Mouse (Mus musculus) frontal cortex, postnatal 14 days (tissue): ENCODE results near the gene Ttl.
A peak's percentile ranks its signal among the peaks of the same experiment; 100 is the strongest.

ENCODE experiments used
- DNase-seq, 2 experiments: peaks; one replicate each; pipeline ENCODE4 v3.0.0; 2022; ENCODE audit warnings: low spot score in 2 of 2

Gene Ttl

DNA sequence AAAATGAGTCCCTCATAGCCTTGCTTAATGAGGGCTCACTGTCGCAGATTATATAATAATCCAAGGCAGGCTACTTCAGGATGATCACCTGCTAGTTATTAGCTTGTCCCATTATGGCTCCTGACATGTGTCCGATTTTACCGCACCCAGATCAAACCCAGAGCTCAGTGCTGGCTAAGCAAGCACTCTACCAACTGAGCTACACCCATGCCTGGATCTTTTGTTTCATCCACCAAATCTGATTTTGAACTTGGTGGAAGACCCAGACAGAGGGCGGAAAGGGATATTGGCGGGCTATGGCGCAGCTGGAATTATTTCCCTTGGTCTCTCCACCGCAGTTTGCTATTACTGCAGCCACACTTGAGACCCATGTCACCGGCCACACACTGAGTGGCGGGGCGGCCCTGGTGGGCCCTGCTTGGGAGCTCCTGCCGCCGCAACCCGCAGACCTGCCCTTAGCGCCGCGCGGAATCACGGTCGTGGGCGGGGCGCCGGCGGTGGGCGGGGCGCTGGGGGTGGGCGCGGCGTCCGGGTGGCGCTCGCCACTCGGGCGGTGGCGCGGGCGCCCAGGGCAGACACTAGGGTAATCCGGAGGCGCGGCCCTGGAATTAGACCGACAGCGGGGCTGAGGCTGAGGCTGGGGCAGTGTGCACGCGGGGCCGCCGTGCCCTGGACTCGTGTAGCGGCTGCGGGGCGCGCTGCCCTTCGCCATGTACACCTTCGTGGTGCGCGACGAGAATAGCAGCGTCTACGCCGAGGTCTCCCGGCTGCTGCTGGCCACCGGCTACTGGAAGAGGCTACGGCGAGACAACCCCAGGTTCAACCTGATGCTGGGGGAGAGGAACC is at the start of gene Ttl:
TSS of gene Ttl (plus strand) at position 506 of the 846 bp plus-strand sequence.
- DNase-seq = peak; percentile 27 to 62

DNA sequence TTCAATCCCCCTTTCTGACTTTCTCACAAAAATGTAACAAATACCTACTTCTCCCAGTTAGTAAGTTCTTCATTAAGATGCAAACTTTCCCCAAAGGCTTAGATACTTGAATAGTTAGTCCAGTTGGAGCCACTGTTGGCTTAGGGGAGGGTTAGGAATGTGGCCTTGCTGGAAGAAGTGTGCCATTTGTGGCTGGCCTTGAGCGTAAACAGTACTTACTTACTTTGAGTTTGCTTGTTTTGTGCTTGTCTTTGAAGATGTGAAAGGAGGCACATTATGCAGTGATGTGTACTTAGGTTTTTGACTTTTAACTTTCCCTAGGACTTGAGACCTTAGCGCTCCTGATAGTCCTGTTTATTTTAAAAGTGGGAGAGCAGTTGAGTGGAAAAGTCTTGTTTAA is 45.6 kb upstream of the Ttl start:
- DNase-seq = no peak

DNA sequence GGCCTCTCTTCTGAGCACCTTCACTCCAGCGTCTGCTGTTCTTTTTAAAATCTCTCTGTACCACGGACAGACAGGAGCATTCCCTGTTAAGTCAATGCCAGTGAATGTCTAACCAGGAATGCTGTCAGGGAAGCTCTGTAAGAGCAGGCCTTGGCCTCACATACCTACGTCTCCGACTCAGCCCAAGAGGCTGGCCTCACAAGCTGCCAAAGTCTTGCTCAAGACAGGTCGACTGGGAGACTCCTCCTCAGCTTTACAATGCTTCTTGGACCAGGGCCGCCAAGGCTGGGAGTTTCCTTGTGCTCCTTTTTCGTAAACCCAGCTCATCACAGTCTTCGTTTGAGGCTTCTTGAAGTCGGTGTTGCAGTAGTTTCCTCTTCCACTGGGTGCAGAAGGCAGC is 40.9 kb upstream of the Ttl start:
- no peak for DNase-seq

DNA sequence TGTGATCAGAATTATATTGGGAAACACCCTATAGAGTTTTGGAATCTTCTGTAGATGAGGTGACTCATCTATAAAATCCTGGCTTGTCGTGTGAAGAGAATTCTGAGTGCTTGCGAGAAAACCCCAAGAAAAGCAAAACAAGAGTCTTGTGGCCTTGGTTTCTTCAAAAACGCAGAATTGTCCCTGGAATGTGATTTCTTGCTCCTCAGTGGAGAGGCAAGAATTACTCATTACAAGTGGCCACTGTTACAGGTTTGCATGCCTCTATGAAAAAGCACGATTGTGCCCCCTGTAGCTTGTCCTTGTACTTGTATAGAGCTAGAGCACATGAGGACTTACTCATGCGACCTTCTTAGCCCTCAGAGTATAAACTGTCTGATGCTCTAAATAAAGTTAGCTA is 30.4 kb upstream of the Ttl start:
- no peak for DNase-seq

DNA sequence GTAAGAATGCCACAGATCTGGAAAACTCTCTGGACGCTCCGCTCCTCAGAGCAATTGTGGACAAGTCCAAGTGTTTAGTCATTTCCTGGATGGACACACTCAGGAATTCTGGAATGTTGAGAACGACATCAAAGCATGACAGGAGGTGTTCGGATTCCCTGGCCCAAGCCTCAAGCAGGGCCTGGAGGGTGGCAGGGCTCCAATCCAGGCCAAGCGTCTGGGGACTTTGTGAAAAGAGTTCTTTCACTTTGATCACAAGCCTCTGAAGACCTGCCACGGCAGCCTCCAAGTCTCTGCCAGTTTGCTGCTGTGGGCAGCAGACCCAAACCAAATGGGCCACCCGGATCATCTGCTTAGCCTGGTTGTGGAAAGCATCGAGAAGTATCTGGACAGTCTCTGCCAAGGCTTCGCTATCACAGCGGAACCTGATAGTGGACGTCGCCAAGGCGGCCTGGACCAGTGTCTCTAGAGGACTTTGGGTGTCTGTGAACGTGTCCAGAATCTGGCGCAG is 27.3 kb upstream of the Ttl start:
- no peak for DNase-seq

DNA sequence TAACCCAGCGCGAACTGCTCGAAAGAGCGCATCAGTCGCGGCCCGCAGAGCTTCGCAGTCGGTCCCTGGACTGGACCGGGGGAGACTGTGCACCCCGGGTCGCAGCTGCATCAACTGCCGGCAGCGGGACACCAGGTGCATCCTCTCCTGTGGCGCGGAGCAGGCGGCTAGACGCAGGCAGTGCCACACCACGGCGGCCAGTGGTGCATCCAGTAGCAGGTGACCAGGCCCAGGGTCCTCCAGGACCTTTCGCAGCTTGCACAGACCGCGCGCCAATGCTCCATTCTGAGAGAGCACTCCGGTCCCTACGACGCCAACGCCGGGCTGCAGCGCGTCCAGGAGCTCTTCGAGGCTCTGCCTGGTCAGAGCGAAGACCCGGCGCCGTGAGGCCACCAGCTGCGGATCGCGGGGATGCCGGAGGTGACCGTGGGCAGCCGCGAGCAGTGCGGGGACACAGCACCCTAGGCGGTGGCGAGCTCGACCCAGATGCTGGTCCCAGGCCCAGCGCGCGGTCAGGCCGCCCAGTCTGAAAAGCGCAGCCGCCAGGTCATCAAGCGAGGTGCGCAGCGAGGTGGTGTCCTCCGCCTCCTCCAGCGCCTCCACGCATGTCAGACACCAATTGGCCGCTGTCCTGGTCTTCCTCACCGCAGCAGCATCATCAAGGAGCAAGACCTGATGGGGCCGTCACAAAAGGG is 26.7 kb upstream of the Ttl start:
- DNase-seq = no peak

DNA sequence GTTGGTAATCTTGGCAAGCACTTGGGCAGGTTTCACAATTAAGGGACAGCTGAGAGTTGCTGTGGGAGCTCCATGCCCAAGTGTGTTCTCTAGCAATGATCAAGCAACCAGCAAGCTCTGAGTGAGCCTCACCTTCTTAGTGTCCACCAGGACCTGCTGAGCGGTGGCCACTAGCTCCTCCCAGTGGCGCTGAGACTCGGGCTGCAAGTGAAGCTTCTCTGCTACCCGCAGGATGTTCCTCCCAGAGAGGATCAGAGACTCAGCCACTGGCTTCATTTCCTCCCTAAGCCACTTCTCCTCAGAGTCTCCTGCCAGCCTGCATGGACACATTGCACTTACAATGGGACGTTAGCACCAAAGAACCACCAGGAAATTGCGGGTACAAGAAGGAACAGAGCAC is 25.2 kb upstream of the Ttl start:
- DNase-seq = no peak

DNA sequence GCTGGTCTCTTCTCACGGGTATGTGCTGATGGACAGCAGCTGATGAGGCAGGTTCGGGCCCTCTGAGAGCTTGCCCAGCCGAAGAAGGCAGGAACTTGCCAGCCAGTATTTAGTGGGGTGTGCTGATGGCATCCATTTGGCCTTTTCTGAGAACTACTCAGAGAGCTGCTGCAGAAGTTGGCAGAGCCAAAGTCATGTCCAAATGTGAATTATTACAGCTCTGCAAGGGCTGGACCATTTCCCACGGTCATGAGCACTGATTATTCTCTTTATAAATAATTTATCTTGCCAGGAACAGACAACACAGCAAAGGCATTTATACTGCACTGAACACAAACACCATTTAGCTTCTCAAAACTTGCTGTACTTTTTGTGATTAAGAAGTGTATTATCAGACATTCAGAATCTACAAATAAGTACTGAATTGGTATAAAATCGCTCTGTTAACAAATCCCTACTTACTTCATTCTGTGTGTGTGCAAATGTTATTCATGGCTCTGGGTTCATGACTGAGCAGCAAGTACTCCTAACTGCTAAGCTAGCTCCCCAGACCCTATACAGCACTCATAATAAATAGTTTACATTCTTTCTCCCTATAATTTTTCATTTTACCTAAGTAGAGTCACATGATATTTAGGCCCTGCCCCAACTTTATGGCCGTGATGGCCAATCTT is 19.4 kb upstream of the Ttl start:
- no peak for DNase-seq

DNA sequence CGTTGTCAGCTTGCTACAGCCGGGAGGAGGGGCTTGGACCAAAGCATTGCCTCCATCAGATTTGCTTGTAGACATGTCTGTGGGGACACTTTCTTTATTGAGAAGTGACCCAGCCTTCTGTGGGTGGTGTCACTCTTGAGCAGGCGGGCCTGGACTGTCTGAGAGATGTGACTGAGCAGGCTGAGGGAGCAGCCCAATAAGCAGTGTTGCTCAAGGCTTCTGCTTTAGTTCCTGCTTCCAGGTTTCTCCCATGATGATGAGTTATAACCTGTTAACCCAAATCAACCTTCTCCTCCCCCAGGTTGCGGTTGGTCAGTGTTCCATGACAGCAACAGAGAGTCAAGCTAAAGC is 18.9 kb upstream of the Ttl start:
- DNase-seq = no peak

DNA sequence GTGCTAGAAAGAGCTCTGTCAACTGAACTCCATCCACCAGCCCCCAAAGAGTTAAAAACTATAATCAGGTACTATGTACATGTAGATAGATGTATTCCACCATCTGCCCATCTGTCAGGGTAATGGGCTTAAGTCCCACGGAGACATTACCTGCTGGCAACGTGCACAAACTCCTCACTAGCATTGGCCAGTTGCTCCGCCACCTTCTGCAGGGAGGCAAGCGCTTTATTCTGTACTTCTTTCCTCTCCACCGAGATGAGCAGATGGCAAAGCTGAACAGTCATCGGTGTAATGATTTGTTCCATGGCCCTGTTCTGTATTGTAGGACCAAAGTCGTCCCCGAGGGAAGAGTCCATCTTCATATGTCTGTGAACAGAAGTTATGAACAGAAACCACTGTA is 17.9 kb upstream of the Ttl start, which contains the start of gene Vinac1:
TSS of gene Vinac1 (minus strand) at position 362 of the 400 bp plus-strand sequence.
- DNase-seq = no peak

DNA sequence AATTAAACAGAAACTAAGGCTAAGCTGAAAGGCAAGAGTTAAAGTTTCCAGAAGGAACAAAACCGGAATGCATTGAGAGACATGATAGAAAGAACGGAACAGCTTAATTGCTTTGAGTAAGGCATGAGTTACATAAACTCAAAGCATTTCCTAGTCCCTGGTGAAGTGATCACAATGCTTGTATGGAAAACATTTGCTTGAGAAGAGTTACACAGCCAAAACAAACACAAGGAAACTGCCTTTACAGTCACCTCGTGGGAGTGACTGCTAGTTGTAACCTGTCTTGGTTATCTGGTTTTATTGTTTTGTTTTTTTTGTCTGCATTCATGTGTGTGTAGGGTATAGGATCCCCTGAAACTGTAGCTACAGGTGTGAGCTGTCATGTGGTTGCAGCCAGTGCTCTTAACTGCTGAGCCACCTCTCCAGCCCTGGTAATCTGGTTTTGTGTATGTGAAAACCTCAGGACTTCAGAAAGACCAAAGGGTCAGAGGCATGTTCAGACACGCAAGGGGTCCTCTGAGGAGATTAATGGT is 13.2 kb upstream of the Ttl start:
- DNase-seq = no peak

DNA sequence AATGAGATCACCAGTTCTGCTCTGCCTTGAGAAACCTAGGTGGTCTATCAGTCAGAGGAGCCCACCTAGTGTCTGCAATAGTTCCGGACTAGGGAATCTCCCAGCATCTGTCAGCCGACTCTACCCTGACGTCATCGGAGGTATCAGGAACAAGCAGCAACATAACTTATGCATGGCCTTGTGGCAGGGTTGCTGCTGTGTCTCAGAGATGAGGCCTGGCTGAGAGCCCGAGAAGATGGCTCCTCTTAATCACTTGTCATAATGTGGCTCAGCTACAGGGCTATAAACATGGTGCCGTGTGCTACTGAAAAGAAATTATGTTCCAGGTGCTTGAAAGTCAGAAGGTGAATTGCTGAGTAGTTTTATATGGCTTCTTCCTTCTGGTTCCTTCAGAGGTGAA is 10.0 kb upstream of the Ttl start:
- DNase-seq = no peak

DNA sequence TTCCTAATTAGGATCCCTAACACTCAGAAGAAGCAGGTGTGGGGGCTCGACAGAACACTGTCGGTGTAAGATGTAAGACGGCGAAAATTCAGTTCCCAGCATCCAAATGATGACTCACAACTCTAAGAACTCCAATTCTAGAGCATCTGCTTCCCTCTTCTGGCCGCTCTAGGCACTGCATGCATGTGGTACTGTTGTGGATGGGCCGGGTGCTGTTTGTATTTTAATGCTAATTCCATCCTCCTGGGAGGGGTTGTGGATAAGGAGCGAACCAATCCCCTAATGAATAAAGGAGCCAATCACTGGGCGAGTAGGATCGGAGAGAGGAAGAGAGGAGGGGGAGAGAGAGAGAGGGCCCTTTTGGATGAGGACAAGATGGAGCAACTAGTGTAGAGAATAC is 9.1 kb upstream of the Ttl start:
- DNase-seq = no peak

DNA sequence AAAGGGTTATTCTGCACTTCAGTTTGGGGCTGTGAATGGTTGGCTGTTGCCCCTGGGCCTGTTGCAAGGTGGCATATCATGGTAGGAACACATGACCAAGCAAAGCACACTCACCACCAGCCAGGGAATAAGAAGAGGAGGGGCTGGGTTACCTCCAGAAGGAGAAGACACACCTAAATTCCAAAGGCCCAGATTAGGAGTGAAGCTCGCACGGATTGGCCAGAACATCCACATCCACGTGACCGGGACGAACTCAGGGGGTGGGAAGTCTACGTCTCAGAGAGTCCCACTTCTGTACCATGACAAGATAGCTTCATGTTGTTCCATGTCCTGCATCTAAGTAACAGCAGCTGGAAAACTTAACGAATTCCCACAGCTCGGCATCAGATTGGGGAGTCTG is 8.5 kb upstream of the Ttl start:
- no peak for DNase-seq

DNA sequence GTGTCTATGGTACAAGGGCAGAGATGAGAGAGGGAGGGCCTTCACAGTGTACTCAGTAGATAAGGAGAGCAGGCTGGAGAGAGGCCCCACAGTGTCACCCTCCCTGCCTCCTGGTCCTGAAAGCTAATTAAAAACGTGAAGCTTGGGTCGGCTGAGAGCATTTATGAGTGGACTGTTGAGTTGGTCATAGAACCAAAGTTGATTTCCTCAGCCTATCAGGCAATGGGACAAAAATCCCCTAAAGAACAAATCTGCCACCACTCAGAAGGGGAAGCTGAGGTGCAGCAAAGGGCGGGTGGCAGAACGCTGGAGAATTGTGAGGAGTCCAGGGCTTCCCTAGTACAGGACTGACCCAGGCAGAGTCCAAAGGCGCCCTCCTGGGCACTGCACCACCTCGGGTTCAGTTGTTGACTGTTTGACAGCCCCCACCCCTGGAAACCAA is 7.8 kb upstream of the Ttl start:
- no peak for DNase-seq

DNA sequence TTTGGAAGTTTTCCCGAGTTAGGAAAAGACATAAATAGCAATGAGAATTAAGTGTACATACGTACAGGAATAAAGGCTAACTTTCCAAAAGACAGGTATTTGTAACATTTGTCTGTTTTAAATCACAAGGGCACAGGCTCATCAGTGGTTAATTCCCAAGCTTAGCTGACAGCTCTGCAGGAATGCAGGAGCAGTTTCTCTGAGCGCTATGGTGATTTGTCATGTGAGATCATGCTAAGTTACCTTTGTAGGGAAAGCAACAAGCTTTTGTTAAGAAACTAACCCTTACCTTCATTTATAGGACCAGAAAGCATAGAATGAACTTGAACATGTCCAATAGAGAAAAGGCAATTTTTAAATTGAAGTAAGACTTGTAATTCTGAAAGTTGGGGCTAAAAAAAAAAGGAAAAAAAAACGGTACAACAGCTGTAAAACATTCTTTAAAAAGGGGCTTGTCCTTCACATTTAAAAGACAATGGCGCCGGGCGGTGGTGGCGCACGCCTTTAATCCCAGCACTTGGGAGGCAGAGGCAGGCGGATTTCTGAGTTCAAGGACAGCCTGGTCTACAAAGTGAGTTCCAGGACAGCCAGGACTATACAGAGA is 4.2 kb upstream of the Ttl start:
- no peak for DNase-seq

DNA sequence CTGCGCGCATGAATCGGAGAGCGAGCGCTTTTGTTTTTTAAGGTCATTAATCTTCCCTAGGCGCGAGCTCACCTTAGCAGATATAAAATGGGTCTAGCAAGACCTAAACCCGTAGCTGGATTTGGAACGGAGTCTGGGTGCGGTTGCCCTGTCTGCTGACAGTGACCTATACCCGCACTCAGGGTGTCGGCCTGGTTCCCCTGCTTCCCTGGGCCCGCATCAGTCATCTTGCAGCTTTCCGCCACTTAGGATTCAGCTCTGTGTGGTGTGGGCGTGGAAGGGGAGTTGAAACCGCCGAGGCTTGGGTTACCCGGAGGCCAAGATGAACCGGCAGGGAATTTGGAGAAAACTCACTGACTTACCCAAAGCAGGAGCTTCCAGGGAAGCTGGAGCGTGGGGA is 584 bp downstream of the Ttl start:
- peak; percentile 30 to 49 for DNase-seq

DNA sequence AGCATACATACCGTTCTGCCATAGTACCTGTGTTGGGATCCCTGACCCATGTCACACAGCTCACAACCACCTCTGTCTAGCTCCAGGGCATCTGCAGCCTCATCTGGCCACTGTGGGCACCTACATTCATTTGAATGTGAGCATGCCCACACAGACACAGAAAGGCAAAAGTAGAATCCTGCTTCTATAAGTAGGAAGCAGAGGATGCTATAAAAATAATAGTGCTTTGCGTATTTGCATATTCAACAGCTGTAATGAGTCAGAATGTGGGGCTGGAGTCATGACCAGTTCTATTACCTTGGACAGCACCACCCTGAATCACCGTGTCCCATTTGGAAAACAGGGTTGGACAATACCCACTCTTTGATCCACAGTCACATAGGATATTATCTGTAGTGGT is 4.6 kb downstream of the Ttl start:
- no peak for DNase-seq

DNA sequence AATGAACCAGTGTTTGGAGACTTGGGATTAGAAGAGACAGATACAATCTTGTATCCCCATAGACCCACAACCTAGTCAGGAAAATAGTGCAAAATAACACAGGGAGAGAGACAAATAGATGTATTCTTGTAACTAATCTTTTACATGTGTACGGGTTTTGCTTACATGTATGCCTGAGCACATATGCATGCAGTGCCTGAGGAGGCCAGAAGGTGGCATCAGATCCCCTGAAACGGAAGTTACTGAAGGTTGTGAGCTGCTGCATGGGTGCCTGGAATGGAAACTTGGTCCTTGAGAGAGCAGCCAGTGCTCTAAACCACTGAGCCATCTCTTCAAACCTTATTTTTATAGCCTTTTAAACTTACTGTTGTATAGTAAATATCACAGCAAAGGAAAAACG is 12.6 kb downstream of the Ttl start:
- no peak for DNase-seq

DNA sequence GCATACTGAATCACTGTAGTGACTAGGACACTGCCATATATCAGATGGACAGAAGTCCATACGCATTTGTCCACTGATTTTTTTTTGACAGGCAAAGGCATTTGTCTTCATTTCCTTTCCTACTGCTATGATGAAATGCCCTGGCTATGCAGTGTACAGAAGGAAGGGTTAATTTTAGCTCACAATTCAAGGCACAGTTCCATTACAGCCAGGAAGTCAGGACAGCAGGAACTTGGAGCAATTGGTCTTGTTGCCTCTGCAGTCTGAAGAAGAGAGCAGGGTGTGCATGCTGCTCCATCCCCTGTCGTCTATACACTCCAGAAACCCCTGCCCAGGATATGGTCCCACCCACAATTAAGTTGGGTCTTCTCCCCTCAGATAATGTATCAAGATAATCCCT is 13.5 kb downstream of the Ttl start:
- no peak for DNase-seq

DNA sequence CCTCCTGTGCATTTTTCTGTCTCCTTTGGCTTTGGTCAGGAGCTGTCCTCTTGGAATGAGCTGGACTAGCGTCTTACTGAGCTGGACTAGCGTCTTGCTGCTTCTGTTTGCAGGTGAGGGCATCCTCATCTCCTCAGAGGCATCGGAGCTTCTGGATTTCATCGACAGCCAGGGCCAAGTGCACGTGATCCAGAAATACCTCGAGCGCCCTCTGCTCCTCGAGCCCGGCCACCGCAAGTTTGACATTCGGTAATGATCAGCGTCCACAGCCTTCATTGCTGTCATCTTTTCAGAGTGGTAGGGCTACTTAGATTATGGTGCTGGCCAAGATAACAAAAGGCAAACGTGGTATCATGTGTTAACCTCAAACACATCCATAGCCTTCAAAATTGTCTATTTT is 15.4 kb downstream of the Ttl start:
- no peak for DNase-seq

DNA sequence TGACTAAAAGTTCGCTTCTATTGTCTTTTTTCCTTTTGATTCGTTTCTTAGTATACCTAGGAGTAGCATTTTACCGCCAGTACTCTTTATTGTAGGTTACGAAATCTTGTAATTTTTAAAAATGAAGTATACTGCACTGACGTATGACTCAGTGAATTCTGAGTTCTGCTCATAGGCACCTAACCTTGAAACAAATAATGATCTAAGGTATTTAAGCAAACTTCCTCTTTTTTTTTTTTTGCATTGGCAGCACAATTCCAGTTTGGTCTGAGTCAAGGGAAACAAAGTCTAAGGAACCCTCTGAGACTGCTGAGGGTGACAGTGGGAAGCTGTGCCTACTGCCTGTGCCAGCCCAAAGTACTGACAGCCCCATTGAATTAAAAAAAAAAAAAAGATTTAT is 17.8 kb downstream of the Ttl start:
- DNase-seq = no peak
